Mouse (Mus musculus): ENCODE measurements around the gene Tenm2.

DNA sequence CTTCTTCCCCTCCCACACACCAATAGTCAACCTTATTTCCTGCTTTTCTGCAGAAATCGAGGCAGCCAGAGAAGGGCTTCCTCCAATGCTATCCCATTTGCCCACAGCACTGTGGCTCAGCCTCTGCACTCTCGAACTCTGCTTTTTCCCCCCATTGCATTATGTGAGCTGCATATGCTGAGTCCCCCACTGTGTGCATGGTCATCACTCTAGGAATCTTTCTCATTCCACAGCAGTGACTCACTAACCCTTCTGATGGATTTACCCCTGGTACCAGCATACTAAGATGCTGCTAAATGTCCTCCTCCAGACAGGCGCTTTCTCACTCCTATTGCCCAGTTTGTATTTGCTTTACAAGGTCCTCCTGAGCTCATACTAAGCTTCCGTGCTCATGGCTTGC lies 1222.6 kb downstream of the Tenm2 start:
- no peak for TF ChIP-seq TCF12 (IDR thresholded peaks at IDR 0.05; ENCODE audit: low read depth, low read length)
- TF ChIP-seq CTCF (IDR thresholded peaks at IDR 0.05 in 2 of 3, conservative IDR thresholded peaks at IDR 0.05 in 1 of 3; ENCODE audit: control insufficient read depth in 1 of 3, insufficient read depth in 1 of 3, low read depth in 2 of 3, low read length in 3 of 3, poor library complexity in 1 of 3, severe bottlenecking in 1 of 3) = no peak
- TF ChIP-seq EP300 (IDR thresholded peaks at IDR 0.05; ENCODE audit: low read depth in 1 of 2, low read length in 2 of 2) = no peak

All from MEL (cell line).